Mouse (Mus musculus) lung, postnatal 0 days (tissue): ENCODE data around the gene Zbtb43. TPM values are rescaled to one million over a fixed set of nuclear protein-coding genes. Genes with fewer than 3 reads are reported as not detected.

Experiments used
- ATAC-seq: fragments of 200-750 bp; cut with Nextera tagmentation; 2 replicates; pipeline ENCODE4 v1.8.0; 2017; ENCODE audit warnings: moderate library complexity
- DNase-seq: peaks from one replicate; pipeline ENCODE4 v3.0.0-alpha.2; 2016; ENCODE audit warnings: low spot score
- H3K27ac ChIP-seq: fragments of 300-500 bp; sonication (generic); 2 replicates; pipeline ENCODE4 v1.5.1; 2014; ENCODE audit warnings: antibody characterized with exemption, mild to moderate bottlenecking, low read length, mixed read lengths
- H3K27me3 ChIP-seq: fragments of 300-500 bp; sonication (generic); replicated peaks from 2 replicates; pipeline ENCODE4 v1.6.1; 2014; ENCODE audit warnings: low read length, mixed read lengths; ENCODE audit not compliant: insufficient read depth
- H3K36me3 ChIP-seq: fragments of 300-500 bp; sonication (generic); 2 replicates; pipeline ENCODE4 v1.6.1; 2014; ENCODE audit warnings: low read length, mixed read lengths; ENCODE audit not compliant: insufficient read depth
- H3K4me1 ChIP-seq: fragments of 300-500 bp; sonication (generic); 2 replicates; pipeline ENCODE4 v1.6.1; 2014; ENCODE audit warnings: antibody characterized with exemption, low read depth, low read length, mixed read lengths; ENCODE audit not compliant: insufficient read depth
- H3K4me2 ChIP-seq: fragments of 300-500 bp; sonication (generic); replicated peaks from 2 replicates; pipeline ENCODE4 v1.6.1; 2014; ENCODE audit warnings: low read depth, mild to moderate bottlenecking, low read length, moderate library complexity, mixed read lengths
- H3K4me3 ChIP-seq: fragments of 300-500 bp; sonication (generic); 2 replicates; pipeline ENCODE4 v1.5.1; 2014; ENCODE audit warnings: low read depth, low read length
- H3K9ac ChIP-seq: fragments of 300-500 bp; sonication (generic); replicated peaks from 2 replicates; pipeline ENCODE4 v1.6.1; 2014; ENCODE audit warnings: low read depth, mild to moderate bottlenecking
- H3K9me3 ChIP-seq: fragments of 300-500 bp; sonication (generic); 2 replicates; pipeline ENCODE4 v1.6.1; 2016; ENCODE audit warnings: low read length, mixed read lengths
- CTCF ChIP-seq: IDR thresholded peaks from 2 replicates; pipeline ENCODE4 v1.5.1; 2016; ENCODE audit warnings: antibody characterized with exemption, mild to moderate bottlenecking
- EP300 ChIP-seq: IDR thresholded peaks from 2 replicates; pipeline ENCODE4 v1.6.1; 2016; ENCODE audit warnings: antibody characterized with exemption, mild to moderate bottlenecking, control low read depth
- WGBS: fragments of 180-500 bp; shearing (Covaris S2); extraction: QIAGEN DNeasy Blood & Tissue Kit; methylation state at CpG from one replicate; pipeline ENCODE4 v1.1.7; 2014; 5-methylcytosine and 5-hydroxymethylcytosine counted together
- polyA plus RNA-seq: library from polyadenylated mRNA; unstranded; fragments of >200 nt; fragmentation: Nextera tagmentation; extraction: Ambion mirVana; gene quantifications from 2 replicates; pipeline ENCODE4 v1.2.1, GENCODE M21; 2015

Zbtb43 gene
- polyA plus RNA-seq, 1 experiment from 2014 or later, result 11.4 TPM

GRCm38 (mm10) chr2:33459660-33460059, 8.7 kb downstream of the Zbtb43 start:
- no peaks in the 10 kb centered on the region for H3K9me3 ChIP-seq
- ATAC-seq, result no peak
- H3K36me3 ChIP-seq, result peaks cover 24% of the 10 kb centered on the region
- TF ChIP-seq EP300, result no peak
- TF ChIP-seq CTCF, result no peak
- H3K27me3 ChIP-seq, result no peaks in the 10 kb centered on the region
- no peak overlapping the region for H3K4me2 ChIP-seq
- 70% methylated on average over 4 of the region's 4 CpGs for WGBS
- no peak for DNase-seq
- H3K4me3 ChIP-seq, result no peak overlapping the region
- no peaks in the 10 kb centered on the region for H3K4me1 ChIP-seq
- H3K27ac ChIP-seq, result no peak overlapping the region
- no peak overlapping the region for H3K9ac ChIP-seq

DNA sequence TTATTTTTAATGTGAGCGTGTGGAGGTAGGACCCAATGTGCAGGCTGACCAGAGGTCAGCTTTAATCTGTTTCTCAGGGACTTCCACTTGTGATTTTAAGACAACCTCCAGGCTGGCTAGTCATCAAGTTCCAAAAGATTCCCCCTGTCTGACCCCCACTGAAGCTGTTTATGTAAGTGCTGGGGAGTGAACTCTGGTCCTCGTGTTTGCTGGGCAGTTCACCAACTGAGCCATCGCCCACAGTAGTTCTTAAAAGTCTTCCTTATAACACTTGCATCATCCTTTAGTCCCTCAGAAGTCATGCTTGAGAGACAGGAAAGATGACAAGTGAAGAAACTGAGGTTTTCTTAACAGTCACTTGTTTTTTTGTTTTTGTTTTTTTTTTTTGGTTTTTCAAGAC, 11.7 kb downstream of the Zbtb43 start:
- H3K4me2 ChIP-seq, result no peak overlapping the region
- H3K4me3 ChIP-seq, result no peak overlapping the region
- DNase-seq (no peak), ATAC-seq (no peak)
- peaks cover 5% of the 10 kb centered on the region; the same call in 1 of the 2 replicates for H3K4me1 ChIP-seq
- 56% methylated on average over 3 of the region's 3 CpGs for WGBS
- H3K9me3 ChIP-seq, result no peaks in the 10 kb centered on the region
- no peak overlapping the region for H3K9ac ChIP-seq
- TF ChIP-seq EP300, result no peak
- TF ChIP-seq CTCF, result no peak
- H3K27me3 ChIP-seq, result no peaks in the 10 kb centered on the region
- H3K27ac ChIP-seq, result no peak overlapping the region
- H3K36me3 ChIP-seq, result peaks cover 18% of the 10 kb centered on the region; the same call in 1 of the 2 replicates

- 93% methylated on average over 5 of the region's 5 CpGs for WGBS
- Histone ChIP-seq H3K27me3 (no peaks in the 10 kb centered on the region), H3K9me3 (no peaks in the 10 kb centered on the region), H3K27ac (no peak overlapping the region), H3K36me3 (peaks cover 15% of the 10 kb centered on the region; the same call in 1 of the 2 replicates), H3K4me2 (no peak overlapping the region), H3K9ac (no peak overlapping the region), H3K4me3 (no peak overlapping the region), H3K4me1 (peaks cover 5% of the 10 kb centered on the region; the same call in 1 of the 2 replicates)
- DNase-seq (no peak), ATAC-seq (no peak)
- no peak for TF ChIP-seq EP300
- TF ChIP-seq CTCF, result no peak
Measured at GRCm38 (mm10) chr2:33456242-33456641, 12.1 kb downstream of the Zbtb43 start.

- H3K9ac ChIP-seq, result no peak overlapping the region
- no peaks in the 10 kb centered on the region for H3K9me3 ChIP-seq
- H3K4me2 ChIP-seq, result no peak overlapping the region
- H3K27me3 ChIP-seq, result no peaks in the 10 kb centered on the region
- DNase-seq, result no peak
- no peak overlapping the region for H3K4me3 ChIP-seq
- TF ChIP-seq CTCF (no peak), EP300 (no peak)
- no peak overlapping the region for H3K27ac ChIP-seq
- no peak for ATAC-seq
- peaks cover 8% of the 10 kb centered on the region; the same call in 1 of the 2 replicates for H3K4me1 ChIP-seq
- 79% methylated on average over 3 of the region's 3 CpGs for WGBS
- peaks cover 15% of the 10 kb centered on the region; the same call in 1 of the 2 replicates for H3K36me3 ChIP-seq
Measured at GRCm38 (mm10) chr2:33455350-33455749, 13.0 kb downstream of the Zbtb43 start.

- Histone ChIP-seq H3K4me2 (no peak overlapping the region), H3K36me3 (peaks cover 17% of the 10 kb centered on the region), H3K27ac (no peak overlapping the region), H3K9ac (no peak overlapping the region), H3K9me3 (no peaks in the 10 kb centered on the region), H3K4me1 (peaks cover 8% of the 10 kb centered on the region; the same call in 1 of the 2 replicates), H3K27me3 (no peaks in the 10 kb centered on the region), H3K4me3 (no peak overlapping the region)
- TF ChIP-seq EP300 (no peak), CTCF (no peak)
- WGBS, result 81% methylated on average over 8 of the region's 8 CpGs
- DNase-seq, result no peak
- ATAC-seq, result no peak
Measured at GRCm38 (mm10) chr2:33454816-33455215, 13.5 kb downstream of the Zbtb43 start.

GRCm38 (mm10) chr2:33453476-33453875, 14.9 kb downstream of the Zbtb43 start:
- Histone ChIP-seq H3K9ac (no peak overlapping the region), H3K4me3 (no peak overlapping the region), H3K27ac (0 out of 2 replicates have a peak overlapping the region, but pooled peaks have one; percentile 28), H3K36me3 (peaks cover 11% of the 10 kb centered on the region; the same call in 1 of the 2 replicates), H3K27me3 (no peaks in the 10 kb centered on the region), H3K9me3 (no peaks in the 10 kb centered on the region), H3K4me2 (no peak overlapping the region), H3K4me1 (peaks cover 8% of the 10 kb centered on the region; the same call in 1 of the 2 replicates)
- WGBS, result 88% methylated on average over 3 of the region's 3 CpGs
- TF ChIP-seq EP300, result no peak
- ATAC-seq, result no peak
- DNase-seq, result no peak

DNA sequence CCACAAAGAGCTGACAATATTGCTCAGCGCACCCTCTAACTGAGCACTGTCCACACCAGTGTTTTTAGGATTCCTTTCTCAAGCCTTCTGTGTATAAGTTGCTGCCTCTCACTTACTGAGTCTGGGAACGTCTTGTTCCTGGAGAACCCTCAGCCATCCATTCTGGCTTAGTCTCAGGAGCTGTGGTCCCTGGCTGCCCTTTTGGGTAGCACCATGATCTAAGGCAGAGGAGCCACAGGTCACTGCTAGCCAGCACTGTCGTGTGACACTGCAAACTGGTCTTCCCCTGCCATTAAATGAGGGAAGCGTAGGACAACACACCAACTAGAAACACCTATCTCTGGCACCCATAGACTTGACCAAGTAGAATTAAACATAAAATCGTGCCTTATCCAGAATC, 15.6 kb downstream of the Zbtb43 start:
- no peak overlapping the region for H3K9ac ChIP-seq
- peak; percentile 43 for ATAC-seq
- no peak overlapping the region for H3K4me2 ChIP-seq
- peak; percentile 24 for DNase-seq
- TF ChIP-seq EP300, result 0 out of 2 replicates have a peak, but pooled peaks have one; percentile 24
- no peak for TF ChIP-seq CTCF
- H3K36me3 ChIP-seq, result peaks cover 11% of the 10 kb centered on the region; the same call in 1 of the 2 replicates
- 73% methylated on average over 5 of the region's 5 CpGs for WGBS
- peak overlapping the region; percentile 73 for H3K27ac ChIP-seq
- H3K27me3 ChIP-seq, result no peaks in the 10 kb centered on the region
- no peaks in the 10 kb centered on the region for H3K9me3 ChIP-seq
- no peak overlapping the region for H3K4me3 ChIP-seq
- H3K4me1 ChIP-seq, result peaks cover 8% of the 10 kb centered on the region; the same call in 1 of the 2 replicates
